Mouse (Mus musculus) inflammation-experienced regulatory T-cells, adult 6 months (primary cell): ENCODE measurements at regions not wholly inside any gene's neighbourhood (a gene's known extent, or its start where the extent isn't known, plus 50 kb on each side); places are given as distances from the start of the nearest gene placed in this dataset.

Experiments
- ATAC-seq: one replicate; pipeline ENCODE4 v1.8.0; 2017

GRCm38 (mm10) chr2:137704948-137705723 is 551.2 kb upstream of the Btbd3 start:
- no peak for ATAC-seq

DNA sequence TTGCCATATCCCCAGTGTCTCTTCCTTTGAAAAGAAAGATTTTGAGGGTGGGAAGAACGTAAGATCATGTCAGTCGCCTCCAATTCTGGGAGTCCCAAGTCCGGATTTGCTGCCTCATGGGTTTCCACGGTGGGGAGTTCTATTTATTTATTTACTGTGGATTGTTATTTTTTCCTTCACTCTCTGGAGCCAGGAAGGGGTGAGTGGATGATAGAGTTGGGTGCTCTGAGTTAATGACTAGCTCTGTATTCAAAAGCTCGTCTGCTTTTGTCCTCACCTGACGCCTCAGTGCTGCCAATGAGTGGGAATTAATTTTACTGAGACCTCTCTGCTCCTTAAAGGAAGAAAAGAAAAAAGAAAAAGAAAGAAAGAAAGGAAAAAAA is 551.8 kb upstream of the Btbd3 start:
- no peak for ATAC-seq

- no peak for ATAC-seq
These were observed 552.3 kb upstream of the Btbd3 start for GRCm38 (mm10) chr2:137704051-137704450.

GRCm38 (mm10) chr2:137695885-137696284 is 560.5 kb upstream of the Btbd3 start:
- no peak for ATAC-seq

GRCm38 (mm10) chr2:137694020-137694419 is 562.3 kb upstream of the Btbd3 start:
- ATAC-seq = no peak

DNA sequence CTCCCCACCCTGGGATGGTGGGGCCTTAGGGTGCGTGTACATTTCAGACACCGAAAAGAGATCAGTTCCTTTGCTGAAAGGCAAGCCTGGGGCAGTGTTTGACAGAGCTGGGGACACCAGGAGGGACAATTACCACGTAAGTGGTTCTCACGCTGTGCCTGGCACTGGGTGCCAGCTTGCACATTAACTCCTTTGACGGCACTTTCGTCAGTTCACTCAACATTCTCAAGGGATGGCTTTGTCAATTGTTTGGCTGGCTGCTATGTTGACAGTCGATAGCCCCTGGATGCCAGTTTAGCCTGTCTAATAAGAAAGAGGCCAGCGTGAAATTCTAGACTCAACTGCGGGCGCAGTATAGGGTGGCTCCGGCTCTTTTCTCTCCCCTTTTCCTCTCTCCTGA is 569.2 kb upstream of the Btbd3 start:
- no peak for ATAC-seq

GRCm38 (mm10) chr2:137686735-137687134 is 569.6 kb upstream of the Btbd3 start:
- no peak for ATAC-seq

- no peak for ATAC-seq
These were observed 565.3 kb upstream of the Jag1 start for GRCm38 (mm10) chr2:137681762-137682161.

DNA sequence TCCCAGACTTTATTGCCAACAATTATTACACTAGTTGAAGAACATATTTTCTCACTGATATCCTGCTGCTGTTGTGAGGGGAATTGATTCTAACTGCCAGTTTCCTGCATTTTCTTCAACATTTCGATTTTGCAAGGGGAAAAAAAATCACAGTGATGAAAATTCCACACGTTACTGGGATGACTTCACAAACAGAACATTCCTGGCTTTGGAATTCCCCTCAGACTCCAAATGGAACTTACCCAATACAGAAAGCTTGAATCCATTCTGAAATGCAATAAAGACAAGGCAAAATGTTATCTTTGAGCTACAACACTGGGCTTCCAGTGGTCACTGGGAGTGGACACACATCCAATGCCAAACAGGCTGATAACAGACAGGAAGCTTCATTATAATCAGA is 546.7 kb upstream of the Jag1 start:
- no peak for ATAC-seq

GRCm38 (mm10) chr2:137662216-137662615 is 545.8 kb upstream of the Jag1 start:
- no peak for ATAC-seq

GRCm38 (mm10) chr2:137660449-137660848 is 544.0 kb upstream of the Jag1 start:
- no peak for ATAC-seq

GRCm38 (mm10) chr2:137654296-137654695 is 537.9 kb upstream of the Jag1 start:
- ATAC-seq = no peak

- no peak for ATAC-seq
These were observed 527.7 kb upstream of the Jag1 start for GRCm38 (mm10) chr2:137644160-137644559.

DNA sequence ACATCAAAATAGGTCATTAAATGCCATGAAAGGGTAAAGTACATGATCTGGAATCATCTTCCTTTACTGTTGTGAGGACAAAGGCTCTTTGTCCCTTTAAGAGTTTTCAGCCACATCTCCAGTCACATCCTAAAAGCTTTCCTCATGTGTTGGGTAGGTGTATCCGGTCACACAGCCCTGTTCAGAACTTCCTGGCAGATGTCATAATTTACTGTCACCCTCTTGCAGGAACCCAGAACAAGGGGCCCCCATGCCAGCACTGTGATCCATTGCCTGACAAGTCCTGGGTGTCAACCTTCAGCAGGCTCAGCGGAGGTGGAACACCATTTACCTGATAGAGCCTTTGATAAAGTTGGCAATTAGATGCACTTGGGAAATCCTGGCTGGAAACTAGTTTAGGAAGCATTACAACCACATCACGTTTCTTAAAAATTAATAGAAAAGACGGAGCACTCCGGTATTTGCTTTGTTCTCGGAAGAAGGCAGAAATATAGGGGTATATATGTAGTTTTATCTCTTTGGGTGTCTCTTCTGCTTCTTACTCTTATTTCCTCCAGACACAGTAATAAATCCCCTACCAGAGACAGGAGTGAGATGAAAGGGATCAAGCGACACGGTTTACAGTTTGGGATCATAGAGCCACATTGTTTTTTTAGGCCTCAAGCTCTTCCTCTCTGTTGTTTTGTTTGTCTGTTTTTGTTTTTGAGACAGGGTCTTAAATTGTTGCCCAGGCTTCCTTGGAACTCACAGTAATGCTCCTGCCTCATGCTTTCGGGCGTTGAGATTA is 527.0 kb upstream of the Jag1 start:
- no peak for ATAC-seq

DNA sequence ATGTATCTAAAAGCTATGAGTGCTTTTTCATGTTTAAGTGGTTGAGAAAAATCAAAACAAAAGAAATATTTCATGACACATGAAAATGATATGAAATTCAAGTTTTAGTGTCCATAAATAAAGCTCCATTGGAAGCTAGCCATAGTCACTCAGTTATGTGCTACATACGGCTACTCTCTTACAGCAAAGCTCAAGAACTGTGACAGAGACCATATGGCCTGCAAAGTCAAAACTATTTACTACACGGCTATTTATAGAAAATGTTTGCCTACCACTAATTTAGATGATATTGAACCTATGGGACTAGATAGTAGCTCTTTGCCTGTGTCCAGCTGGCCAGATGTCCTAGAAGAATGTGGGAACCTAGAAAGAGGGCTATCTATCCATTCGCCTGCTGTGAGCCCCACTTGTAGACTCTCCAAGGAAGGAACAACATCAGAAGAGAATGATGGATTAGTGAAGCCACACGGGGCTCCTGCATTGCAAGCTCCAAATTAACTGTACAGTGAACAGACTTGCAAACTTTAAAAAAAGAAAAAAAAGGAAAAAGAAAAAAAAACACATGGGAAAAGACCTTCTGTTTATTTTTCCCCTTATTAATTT is 518.7 kb upstream of the Jag1 start:
- ATAC-seq = no peak

DNA sequence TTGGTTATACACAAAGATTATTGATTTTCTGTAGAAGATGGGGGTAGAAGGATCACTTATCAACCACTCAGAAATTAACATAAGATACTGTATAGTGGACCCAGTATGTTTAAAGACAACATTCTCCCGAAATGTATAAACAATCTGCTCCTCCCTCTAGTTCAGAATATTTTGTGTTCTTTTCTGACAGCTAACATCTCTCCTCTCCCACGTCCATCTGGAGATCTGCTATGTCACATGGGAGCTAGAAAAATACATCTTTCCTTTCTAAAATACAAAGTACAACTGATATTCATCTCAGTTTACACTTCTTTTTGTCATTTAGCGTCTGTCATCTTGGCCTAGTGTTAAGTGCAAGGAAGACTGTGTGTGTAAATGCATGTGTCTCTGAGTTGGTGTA is 500.2 kb upstream of the Jag1 start:
- ATAC-seq = no peak

- no peak for ATAC-seq
These were observed 497.3 kb upstream of the Jag1 start for GRCm38 (mm10) chr2:137613791-137614190.

- ATAC-seq = no peak
These were observed 492.1 kb upstream of the Jag1 start for GRCm38 (mm10) chr2:137608506-137608905.

DNA sequence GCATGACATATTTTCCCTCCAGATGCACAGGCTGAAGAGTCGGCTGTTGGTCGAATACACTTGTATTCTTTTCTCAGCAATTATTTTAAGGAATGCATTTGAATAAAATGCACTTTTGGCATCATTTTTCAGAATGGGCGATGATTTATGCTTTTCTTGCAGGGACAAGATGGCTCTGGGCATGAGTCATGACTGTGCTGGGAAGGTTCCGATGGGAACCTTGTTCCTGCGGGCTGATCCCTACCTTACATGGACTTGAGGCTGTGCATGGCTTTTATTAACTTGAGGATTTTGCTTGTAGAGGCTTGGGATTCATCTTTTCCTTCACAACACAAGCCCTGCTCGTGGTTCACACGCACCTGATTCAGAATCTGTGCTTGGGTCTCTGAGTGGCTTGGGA is 481.7 kb upstream of the Jag1 start:
- no peak for ATAC-seq

GRCm38 (mm10) chr2:137594509-137594908 is 478.1 kb upstream of the Jag1 start:
- ATAC-seq = no peak

DNA sequence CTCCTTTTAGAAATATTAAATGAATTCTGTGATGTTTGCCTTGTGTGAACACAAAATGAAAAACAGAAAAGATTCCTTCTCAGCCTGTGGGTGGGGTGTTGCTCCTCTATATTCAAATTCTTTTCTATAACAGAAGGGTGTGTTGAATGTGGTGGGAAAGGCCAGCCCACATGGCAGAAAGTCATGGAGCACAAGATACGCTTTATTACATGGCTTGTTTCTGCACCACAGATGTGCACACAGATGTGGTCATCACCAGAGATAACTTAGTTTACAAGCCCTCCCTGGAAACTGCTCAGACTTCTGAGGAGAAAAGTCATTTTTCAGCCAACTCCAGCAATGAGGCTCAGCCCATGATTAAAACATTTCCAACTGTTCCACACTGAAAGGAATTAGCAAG is 475.1 kb upstream of the Jag1 start:
- ATAC-seq = no peak

DNA sequence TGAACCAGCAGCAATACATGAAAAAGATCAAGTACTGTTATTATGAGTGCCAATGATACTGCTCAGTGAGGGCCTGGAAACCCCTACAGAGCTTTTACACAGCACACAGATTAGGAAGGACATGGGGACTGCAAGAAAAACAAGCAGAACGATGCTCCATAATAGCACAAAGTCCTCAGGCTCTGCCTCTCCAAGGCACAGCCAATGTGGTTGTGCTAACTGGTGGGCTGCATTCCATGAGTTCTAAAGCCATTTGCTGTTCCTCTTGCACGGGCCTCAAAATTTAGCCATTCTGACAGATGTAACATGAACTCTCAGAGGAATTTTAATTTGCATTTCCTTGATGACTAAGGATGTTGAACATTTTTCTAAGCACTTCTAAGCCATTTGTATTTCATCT is 465.0 kb upstream of the Jag1 start:
- ATAC-seq = no peak

DNA sequence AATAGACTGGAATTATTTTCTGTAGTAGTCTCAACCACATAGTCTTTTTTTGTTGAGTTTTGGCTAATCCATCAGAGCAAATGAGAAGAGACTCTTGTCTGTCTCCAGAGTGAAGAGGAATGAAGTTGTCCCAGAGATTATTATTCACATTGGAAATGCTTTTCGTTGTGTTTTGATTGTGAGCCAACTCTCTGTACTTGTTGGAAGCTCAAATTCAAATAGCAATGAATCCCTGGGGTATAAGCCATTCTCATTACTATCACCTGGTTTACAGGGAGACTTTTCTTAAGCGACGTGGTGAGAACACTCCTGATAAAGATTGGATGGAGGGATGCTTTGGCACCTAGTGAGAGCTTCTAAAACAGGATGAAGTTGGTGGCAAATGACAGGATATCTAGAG is 459.3 kb upstream of the Jag1 start:
- ATAC-seq = no peak
